Mouse (Mus musculus) ovary, adult 18-20 months (tissue): ENCODE measurements at regions not wholly inside any gene's neighbourhood (a gene's known extent, or its start where the extent isn't known, plus 50 kb on each side); places are given as distances from the start of the nearest gene placed in this dataset.

Experiments
- DNase-seq: peaks from one replicate; pipeline ENCODE4 v3.0.0; 2022; ENCODE audit warnings: low spot score, mixed read lengths

DNA sequence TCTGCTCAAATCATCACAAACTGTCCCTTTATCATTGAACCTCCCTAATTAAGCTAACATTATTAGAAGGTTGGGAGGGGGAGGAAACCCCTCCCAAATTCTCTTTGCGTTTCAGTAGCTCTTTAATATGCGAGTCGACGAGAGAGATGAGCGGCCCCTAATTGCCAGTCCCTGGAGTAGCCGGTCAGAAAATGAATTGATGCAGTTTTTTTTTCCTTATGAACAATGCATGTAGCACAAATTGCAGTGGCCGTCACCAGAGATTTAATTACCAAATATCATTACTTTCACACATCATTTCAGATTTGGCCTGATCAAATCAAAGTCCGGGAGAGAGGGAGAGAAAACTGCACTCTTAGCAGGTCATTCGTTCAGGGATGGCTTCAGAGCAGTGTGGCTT, 61.1 kb upstream of the Top1 start:
- no peak for DNase-seq

GRCm38 (mm10) chr2:160587015-160587835, 58.5 kb upstream of the Top1 start:
- DNase-seq, result no peak

GRCm38 (mm10) chr2:160588401-160588800, 57.3 kb upstream of the Top1 start:
- no peak for DNase-seq

- no peak for DNase-seq
Observed at GRCm38 (mm10) chr2:160590209-160590910, 55.3 kb upstream of the Top1 start.

- no peak for DNase-seq
Observed at GRCm38 (mm10) chr2:160591446-160592180, 54.1 kb upstream of the Top1 start.

DNA sequence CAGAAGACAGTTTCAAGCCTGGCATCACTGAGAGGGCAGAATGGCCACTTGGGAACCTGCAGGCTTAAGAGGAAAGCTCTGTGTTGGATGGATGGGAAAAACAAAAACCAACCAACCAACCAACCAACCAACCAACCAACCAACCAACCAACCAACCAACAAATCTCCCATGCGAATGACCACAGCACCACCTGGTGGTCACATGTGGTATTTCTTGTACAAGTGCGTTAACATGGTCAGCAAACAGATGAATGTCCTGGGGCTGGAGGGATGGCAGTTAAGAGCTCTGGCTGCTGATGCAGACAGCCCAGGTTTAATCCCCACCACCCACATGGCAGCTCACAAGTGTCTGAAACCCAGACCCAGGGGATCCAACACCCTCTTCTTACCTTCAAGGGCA, 52.7 kb upstream of the Top1 start:
- DNase-seq, result no peak
